Mouse (Mus musculus) left cerebral cortex, adult 9 months (tissue): ENCODE results near the gene Akr1e1.
A peak's percentile ranks its signal among the peaks of the same experiment; 100 is the strongest.
"Not testable (repeated sequence)": the region's sequence is repeated elsewhere in the genome, so short reads cannot be mapped to it uniquely, and the experiment has no call there.

ENCODE experiments used
- DNase-seq, 2 experiments: peaks; one replicate each; pipeline ENCODE4 v3.0.0; 2022; ENCODE audit warnings: low spot score in 2 of 2

Akr1e1 gene

DNA sequence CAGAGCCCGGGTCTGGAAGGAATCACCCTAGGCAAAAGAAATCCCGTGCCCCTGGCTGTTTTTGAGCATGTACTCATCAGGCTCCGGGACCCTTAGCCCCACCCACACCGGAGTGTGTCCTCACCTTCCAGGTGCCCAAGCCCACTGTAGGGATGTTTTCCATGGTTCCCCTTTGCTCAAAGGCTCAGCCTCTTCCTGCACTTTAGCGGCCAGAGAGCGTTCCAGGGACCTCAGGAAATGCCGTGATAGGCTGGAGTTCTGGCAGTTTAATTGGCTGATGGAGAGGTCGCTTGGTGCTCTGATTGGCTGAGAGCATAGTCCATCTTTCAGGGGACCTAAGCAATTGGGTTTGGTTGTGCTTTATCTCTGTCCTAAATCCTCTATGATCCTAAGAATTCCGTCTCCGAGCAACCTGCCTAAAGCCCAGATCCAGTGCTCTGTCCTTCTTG lies at the start of gene Akr1e1:
TSS of gene Akr1e1 (minus strand) at position 214 of the 449 bp plus-strand sequence.
- DNase-seq = peak; percentile 93 to 95

DNA sequence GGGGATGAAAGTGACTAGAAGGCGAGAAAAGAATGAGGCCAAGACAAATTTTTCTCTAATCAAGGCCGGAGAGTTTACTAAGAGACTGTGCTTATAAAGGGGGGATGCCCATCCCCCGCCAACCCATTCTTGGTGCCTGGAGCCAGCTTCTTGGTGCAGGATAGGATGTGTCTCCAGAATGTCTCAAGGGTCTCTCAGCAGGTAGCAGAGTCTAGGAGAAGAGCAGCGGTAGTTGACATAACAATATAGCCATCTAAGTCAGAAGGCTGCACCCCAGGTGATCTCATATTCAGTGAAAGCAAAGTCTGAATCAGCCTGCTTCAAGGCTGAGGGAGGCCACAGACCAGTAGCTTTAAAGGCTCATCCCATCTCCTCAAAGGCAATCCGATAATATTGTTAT lies 49.4 kb upstream of the Akr1e1 start:
- DNase-seq = no peak

DNA sequence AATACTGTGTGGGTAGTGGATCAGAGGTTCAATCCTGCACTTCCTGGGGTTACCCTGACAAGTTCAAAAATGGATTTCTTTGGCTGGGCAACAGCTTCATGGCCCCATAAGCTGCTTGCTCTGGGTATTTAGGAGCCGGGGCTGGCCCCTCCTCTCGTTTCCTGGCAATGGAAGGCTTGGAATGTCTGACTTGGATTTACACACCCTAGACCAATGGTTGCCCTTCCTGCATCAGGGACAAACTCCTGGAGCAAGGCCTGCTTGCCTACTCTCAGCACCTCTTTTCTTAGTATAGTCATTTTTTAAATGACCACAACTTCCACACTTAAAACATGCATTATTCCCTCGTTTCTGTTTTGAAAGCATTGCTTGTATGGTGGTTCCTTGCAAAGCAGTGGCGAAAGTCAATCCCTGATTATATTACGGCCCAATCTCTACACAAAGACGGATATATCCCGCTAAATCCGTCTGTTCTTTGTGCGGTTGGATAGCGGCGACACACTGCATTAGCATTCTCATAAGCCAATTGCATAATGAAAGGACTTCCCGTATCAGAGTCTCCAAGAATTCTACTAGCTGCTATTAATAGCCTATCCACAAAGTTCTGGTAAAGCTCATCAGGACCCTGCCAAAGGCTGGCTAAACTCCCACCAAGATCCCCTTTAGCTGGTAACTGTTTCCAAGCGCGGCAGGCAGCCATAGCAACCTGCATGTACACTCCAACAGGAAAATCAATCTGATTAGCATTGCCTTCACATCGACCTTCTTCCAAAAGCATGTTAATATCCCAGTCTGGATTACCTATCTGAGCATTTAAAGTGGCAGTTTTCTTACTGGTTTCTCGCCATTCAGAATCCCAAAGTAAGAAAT lies 47.5 kb upstream of the Akr1e1 start:
- no peak for DNase-seq

DNA sequence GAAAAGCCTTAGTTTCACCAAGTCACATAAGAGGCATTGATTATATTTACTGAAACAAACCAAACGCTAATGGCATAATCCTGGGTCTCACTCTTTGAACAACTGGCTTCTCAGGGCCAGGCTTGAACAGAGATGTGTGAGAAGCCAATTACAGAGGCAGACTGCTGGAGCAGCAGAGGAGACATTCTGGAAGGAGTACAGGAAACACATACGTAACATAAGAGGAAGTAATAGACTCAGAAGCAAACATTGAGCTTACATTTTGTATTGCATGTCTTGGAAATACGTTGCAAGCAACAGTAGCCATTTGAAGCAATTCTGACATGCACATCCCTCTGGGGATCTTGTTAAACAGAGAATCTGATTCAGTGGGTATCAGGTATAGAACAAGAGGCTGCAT lies 41.2 kb upstream of the Akr1e1 start:
- no peak for DNase-seq

DNA sequence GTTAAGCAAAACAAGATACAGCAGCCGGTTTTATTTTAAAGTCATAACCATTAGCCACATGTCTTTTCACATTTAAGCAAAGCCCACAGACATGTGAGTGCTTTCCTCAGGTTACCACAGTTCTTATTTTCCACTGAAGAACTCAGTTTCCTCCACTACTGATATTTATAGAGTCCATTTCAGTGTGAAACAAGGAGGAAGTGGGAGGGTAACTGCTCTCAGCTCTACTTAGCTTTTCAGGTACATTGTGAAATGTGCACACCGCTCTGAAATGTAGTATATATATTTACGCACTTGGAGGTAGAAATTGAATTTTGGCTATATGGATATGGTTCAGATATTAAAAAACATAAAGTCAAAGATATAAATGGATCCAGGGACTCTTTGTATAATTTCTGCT lies 36.3 kb upstream of the Akr1e1 start:
- DNase-seq = no peak

DNA sequence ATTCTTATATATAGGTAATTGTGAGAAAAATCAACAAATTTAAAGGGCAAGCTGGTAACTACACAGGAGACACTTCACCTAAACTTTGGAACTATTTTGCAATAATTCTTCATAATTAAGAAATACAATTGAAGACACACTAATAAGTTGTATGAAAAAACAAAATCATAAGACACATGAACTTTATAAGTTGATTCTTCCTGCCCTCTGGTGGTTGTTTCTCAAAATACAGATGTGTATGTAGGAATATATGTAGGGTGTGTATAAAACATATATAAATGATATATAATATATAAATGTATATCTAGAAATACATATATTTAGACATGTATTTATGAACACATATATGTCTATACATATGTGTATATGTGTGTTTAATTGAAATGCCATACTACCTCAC lies 1.9 kb upstream of the Akr1e1 start:
- DNase-seq = peak in 1 of 2 experiments; percentile 20

DNA sequence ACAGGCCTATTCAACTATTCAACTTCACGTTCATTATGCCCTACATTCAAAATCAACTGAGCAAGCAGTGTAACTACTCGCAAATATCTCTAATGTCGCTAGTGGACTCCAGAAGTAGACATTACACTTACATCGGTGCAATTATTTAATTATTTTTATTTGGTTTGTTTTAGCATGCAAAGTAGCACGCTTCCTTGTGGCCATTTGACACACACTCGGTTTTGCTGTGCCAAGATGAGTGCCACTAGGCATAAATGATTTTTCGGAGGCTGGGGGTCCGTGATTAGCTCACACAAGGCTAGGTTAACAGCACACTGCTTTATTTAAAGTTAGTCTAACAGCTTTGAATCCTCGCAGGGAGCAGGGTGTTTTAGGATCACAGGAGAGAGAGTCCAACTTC lies 444 bp downstream of the Akr1e1 start:
- DNase-seq = no peak

DNA sequence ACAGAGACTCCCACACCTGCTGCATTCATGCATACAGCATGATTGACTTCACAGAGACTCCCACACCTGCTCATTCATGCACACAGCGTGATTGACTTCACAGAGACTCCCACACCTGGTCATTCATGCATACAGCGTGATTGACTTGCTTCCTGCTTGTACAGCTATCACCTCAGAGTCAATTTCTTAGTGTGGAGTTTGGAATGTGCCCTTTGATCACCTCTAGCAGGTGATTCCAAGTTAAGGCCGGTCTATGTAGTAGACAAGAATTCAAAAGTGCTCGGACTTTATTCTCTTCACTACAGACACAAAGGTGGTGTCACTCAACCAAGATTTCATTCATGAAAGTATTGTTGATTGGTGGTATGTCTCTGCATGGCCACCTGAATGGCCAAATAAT lies 2.2 kb downstream of the Akr1e1 start:
- DNase-seq = no peak

DNA sequence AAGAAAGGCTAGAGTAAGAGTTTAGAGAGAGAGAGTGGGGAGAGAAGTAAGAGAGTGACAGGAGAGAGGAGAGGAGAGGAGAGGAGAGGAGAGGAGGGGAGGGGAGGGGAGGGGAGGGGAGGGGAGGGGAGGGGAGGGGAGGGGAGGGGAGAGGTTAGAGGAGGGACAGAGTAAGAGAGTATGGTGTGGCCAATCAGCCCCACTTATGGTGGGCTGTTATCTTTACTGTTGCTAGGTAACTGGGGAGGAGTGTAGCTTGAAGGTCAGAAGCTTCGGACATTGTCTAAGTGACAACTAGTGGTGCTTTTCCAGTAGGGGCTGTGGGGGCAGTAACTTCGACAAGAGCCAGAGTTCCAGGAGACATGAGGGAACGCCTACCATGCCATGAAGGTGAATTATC lies 5.5 kb downstream of the Akr1e1 start:
- DNase-seq = not testable (repeated sequence)

DNA sequence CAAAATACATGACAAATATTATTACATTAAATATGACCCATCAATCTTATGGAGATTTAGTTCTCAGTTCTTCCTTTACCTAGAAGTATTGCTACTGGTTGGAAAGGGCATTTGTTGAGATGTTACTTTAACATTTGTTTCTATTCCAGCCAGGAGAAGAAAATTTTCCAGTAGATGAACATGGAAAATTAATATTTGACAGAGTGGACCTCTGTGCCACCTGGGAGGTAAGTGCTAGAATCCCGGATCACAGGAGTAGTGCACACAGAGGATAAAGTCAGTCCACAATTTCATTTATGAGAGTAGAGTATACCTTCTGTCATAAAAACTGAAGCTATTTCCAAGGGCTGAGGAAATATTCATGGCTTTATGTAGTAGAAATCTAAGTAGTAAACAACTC lies 32.1 kb downstream of the Akr1e1 start:
- no peak for DNase-seq

DNA sequence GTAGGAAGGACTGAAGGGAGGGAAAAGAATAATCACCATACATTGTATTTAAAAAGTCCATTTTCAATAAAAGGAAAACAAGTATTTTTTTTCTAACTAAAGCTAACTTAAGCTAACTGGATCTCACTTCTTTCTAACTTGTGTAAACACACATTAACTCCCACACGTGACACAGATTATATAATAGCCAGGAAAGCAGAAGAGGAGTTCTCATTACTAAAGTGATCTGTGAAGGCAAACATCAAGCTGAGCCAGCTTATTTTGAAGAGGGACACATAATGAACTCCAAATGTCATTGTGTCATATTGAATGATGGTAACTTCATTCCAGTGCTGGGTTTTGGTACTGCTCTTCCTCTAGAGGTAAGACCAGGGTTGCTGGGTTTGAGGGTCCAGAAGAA lies 35.1 kb downstream of the Akr1e1 start, which contains the start of gene Akr1c21:
TSS of gene Akr1c21 (plus strand) at position 205 of the 400 bp plus-strand sequence.
- DNase-seq = no peak

DNA sequence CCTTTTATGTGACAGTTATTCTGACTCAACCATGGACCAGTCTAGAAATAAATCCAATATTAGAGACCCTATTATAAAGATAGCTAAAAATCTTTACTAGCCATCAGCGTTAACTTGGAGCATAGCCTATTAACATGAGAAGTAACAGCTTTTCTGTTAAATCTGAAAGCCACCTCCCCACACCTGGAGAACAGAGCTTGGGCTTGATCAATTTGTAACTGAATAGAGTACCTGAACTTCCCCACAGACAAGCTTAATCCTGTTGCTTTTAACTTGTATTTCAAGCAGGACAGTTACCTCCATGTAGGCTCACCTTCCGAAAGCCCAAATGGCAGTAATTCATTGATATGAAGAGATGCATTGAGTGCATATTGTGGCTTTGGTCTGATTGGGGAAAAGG lies 43.0 kb downstream of the Akr1e1 start:
- DNase-seq = no peak

DNA sequence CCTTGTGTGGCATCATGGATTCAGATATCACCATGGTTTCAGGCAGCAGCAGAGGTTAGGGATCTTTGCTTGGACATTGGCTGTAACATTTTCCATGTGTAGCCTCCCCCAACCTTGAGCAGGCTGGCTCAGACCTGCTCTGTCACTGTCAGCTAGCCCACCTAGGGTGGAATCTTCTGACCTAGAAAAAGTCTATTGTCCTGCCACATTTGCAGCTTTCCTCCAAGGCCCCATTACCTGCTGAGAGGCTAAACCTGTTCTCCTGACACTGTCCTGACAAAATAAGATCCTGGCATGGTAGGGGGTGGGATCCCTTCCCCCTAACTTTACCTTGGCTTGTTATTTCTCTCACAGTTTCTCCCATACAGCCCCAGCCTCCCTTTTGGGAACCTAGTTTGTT lies 48.5 kb downstream of the Akr1e1 start:
- no peak for DNase-seq

DNA sequence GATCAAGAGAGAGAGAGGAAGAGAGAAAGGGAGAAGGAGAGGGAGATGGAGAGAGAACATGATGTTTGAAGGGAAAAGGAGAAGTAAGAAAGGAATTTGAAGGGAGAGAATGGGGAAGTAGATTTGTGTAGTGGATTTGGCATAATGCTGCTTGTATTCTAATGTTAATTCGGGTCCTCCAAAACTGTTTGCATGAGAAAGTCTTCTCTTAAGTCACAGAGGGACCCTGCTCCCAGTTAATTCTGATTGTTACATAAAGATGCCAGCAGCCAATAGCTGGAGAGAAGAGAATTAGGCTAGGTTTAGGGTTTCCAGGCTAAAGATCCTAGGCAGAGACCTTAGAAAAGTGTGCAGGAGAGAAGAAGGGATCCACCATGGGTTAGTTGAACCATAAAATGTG lies 49.8 kb downstream of the Akr1e1 start:
- DNase-seq = no peak
